Mouse (Mus musculus): ENCODE measurements around the gene Cd47.

- no peak for TF ChIP-seq CTCF (IDR thresholded peaks at IDR 0.05; ENCODE audit: borderline replicate concordance, insufficient read depth, low read length)
- TF ChIP-seq POLR2A (IDR thresholded peaks at IDR 0.05; ENCODE audit: low read depth, low read length) = no peak
These were observed 12.6 kb upstream of the Cd47 start for GRCm38 (mm10) chr16:49787714-49788113.
